Mouse (Mus musculus) CD8-positive naive resting alpha-beta T cell, adult 2 months (primary cell): Measurements from ENCODE around the gene Pou3f1.

Experiments used
- DNase-seq, 2 experiments: peaks; one replicate each; pipeline ENCODE4 v3.0.0; 2022; ENCODE audit warnings: low read depth in 2 of 2, low spot score in 2 of 2

The Pou3f1 gene

GRCm38 (mm10) chr4:124656518-124656853, at the start of gene Pou3f1:
TSS of gene Pou3f1 (plus strand) at chr4:124656807.
- DNase-seq = no peak

- no peak for DNase-seq
Measured at GRCm38 (mm10) chr4:124607166-124607565, 49.4 kb upstream of the Pou3f1 start.

- DNase-seq = no peak
Measured at GRCm38 (mm10) chr4:124610066-124610465, 46.5 kb upstream of the Pou3f1 start.

GRCm38 (mm10) chr4:124610703-124611102, 45.9 kb upstream of the Pou3f1 start, which contains the start of gene 3100002H09Rik:
TSS of gene 3100002H09Rik (minus strand) at chr4:124610803.
- no peak for DNase-seq

GRCm38 (mm10) chr4:124611768-124612167, 44.8 kb upstream of the Pou3f1 start:
- DNase-seq = no peak

GRCm38 (mm10) chr4:124614189-124614588, 42.4 kb upstream of the Pou3f1 start:
- no peak for DNase-seq

GRCm38 (mm10) chr4:124615406-124615960, 41.1 kb upstream of the Pou3f1 start:
- DNase-seq = no peak

- DNase-seq = no peak
Measured at GRCm38 (mm10) chr4:124615986-124616385, 40.6 kb upstream of the Pou3f1 start.

GRCm38 (mm10) chr4:124616636-124617035, 40.0 kb upstream of the Pou3f1 start:
- no peak for DNase-seq

- DNase-seq = no peak
Measured at GRCm38 (mm10) chr4:124618599-124618998, 38.0 kb upstream of the Pou3f1 start.

GRCm38 (mm10) chr4:124621406-124621805, 35.2 kb upstream of the Pou3f1 start:
- no peak for DNase-seq

- DNase-seq = no peak
Measured at GRCm38 (mm10) chr4:124622566-124622965, 34.0 kb upstream of the Pou3f1 start.

- DNase-seq = no peak
Measured at GRCm38 (mm10) chr4:124624111-124624581, 32.5 kb upstream of the Pou3f1 start.

- no peak for DNase-seq
Measured at GRCm38 (mm10) chr4:124626836-124627235, 29.8 kb upstream of the Pou3f1 start.

GRCm38 (mm10) chr4:124631456-124631855, 25.2 kb upstream of the Pou3f1 start:
- DNase-seq = no peak

GRCm38 (mm10) chr4:124632856-124633255, 23.8 kb upstream of the Pou3f1 start:
- no peak for DNase-seq

GRCm38 (mm10) chr4:124633281-124633680, 23.3 kb upstream of the Pou3f1 start:
- DNase-seq = no peak

- no peak for DNase-seq
Measured at GRCm38 (mm10) chr4:124639715-124640114, 16.9 kb upstream of the Pou3f1 start.

GRCm38 (mm10) chr4:124643859-124644258, 12.7 kb upstream of the Pou3f1 start:
- no peak for DNase-seq

- no peak for DNase-seq
Measured at GRCm38 (mm10) chr4:124644974-124645433, 11.6 kb upstream of the Pou3f1 start.

GRCm38 (mm10) chr4:124646591-124646990, 10.0 kb upstream of the Pou3f1 start:
- no peak for DNase-seq

- DNase-seq = no peak
Measured at GRCm38 (mm10) chr4:124647909-124648308, 8.7 kb upstream of the Pou3f1 start.

- DNase-seq = no peak
Measured at GRCm38 (mm10) chr4:124652886-124653285, 3.7 kb upstream of the Pou3f1 start.
